Mouse (Mus musculus) neural tube, embryonic 14.5 days (tissue): ENCODE measurements around the gene Tdgf1. TPM values are rescaled to one million over a fixed set of nuclear protein-coding genes. Genes with fewer than 3 reads are reported as not detected.

Source experiments
- ATAC-seq: fragments of 200-750 bp; cut with Nextera tagmentation; 2 replicates; pipeline ENCODE4 v1.8.0; 2017; ENCODE audit warnings: low read depth, mild to moderate bottlenecking, moderate TSS enrichment, moderate library complexity
- H3K27ac ChIP-seq: fragments of 300-500 bp; sonication (generic); 2 replicates; pipeline ENCODE4 v1.5.1; 2014; ENCODE audit warnings: low read depth, mild to moderate bottlenecking, control low read depth, low read length, moderate library complexity, mixed read lengths
- H3K27me3 ChIP-seq: fragments of 300-500 bp; sonication (generic); 2 replicates; pipeline ENCODE4 v1.6.1; 2014; ENCODE audit warnings: low read length; ENCODE audit not compliant: control insufficient read depth, insufficient read depth
- H3K36me3 ChIP-seq: fragments of 300-500 bp; sonication (generic); 2 replicates; pipeline ENCODE4 v1.6.1; 2014; ENCODE audit warnings: low read length, mixed read lengths; ENCODE audit not compliant: control insufficient read depth, insufficient read depth
- H3K4me1 ChIP-seq: fragments of 300-500 bp; sonication (generic); 2 replicates; pipeline ENCODE4 v1.6.1; 2014; ENCODE audit warnings: low read length; ENCODE audit not compliant: control insufficient read depth, insufficient read depth
- H3K4me2 ChIP-seq: fragments of 300-500 bp; sonication (generic); 2 replicates; pipeline ENCODE4 v1.6.1; 2014; ENCODE audit warnings: mild to moderate bottlenecking, low read depth, low read length, control low read depth
- H3K4me3 ChIP-seq: fragments of 300-500 bp; sonication (generic); 2 replicates; pipeline ENCODE4 v1.5.1; 2014; ENCODE audit warnings: low read depth, low read length, control low read depth, mixed read lengths
- H3K9ac ChIP-seq: fragments of 300-500 bp; sonication (generic); replicated peaks from 2 replicates; pipeline ENCODE4 v1.6.1; 2014; ENCODE audit warnings: low read depth, mild to moderate bottlenecking, control low read depth, low read length, mixed read lengths
- H3K9me3 ChIP-seq: fragments of 300-500 bp; sonication (generic); 2 replicates; pipeline ENCODE4 v1.6.1; 2016; ENCODE audit warnings: low read length; ENCODE audit not compliant: control insufficient read depth
- WGBS: fragments of 180-500 bp; shearing (Covaris S2); extraction: QIAGEN DNeasy Blood & Tissue Kit; methylation state at CpG from one replicate; pipeline ENCODE4 v1.1.7; 2014; 5-methylcytosine and 5-hydroxymethylcytosine counted together
- microRNA-seq: library from miRNA; unstranded; fragments of <30 nt; microRNA quantifications from one replicate; pipeline ENCODE4, GENCODE M21; 2016
- polyA plus RNA-seq: library from polyadenylated mRNA; unstranded; fragments of >200 nt; fragmentation: Nextera tagmentation; extraction: Ambion mirVana; gene quantifications from 2 replicates; pipeline ENCODE4 v1.2.1, GENCODE M21; 2014

Gene Tdgf1
- polyA plus RNA-seq, 1 experiment from 2014 or later = 0.71 TPM

DNA sequence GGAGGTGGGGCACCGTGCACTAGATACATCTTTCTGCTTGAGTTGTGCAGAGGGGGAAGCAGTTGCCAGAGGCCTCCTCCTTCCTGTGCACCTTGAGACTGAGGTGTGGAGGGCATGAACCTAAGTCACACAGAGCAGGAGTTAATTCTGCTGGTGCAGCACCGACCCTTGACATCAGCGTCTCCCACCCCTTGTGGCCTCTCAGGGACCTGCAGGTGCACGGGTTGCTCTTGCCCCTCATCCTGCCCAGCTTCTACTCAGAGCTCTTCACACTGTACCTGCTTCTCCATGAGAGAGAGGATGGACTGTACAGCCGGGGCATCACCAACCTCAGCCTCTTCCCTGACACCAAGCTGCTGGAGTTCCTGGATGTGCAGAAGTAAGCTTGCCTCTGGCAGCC lies 50.5 kb downstream of the Tdgf1 start:
- H3K9ac ChIP-seq = no peak overlapping the region
- WGBS = 52% methylated on average over 5 of the region's 5 CpGs
- no peak overlapping the region for H3K27ac ChIP-seq
- H3K27me3 ChIP-seq = no peaks in the 10 kb centered on the region
- no peaks in the 10 kb centered on the region for H3K4me1 ChIP-seq
- no peak overlapping the region for H3K4me2 ChIP-seq
- H3K9me3 ChIP-seq = no peaks in the 10 kb centered on the region
- no peak; the same call in 1 of the 2 replicates for ATAC-seq
- H3K4me3 ChIP-seq = no peak overlapping the region
- no peaks in the 10 kb centered on the region for H3K36me3 ChIP-seq

- Histone ChIP-seq H3K4me2 (no peak overlapping the region), H3K27me3 (no peaks in the 10 kb centered on the region), H3K27ac (no peak overlapping the region), H3K4me1 (no peaks in the 10 kb centered on the region), H3K9ac (no peak overlapping the region), H3K4me3 (no peak overlapping the region), H3K9me3 (no peaks in the 10 kb centered on the region), H3K36me3 (no peaks in the 10 kb centered on the region)
- WGBS = 78% methylated on average over 10 of the region's 10 CpGs
- no peak for ATAC-seq
Measured at GRCm38 (mm10) chr9:110893429-110893828, 52.5 kb downstream of the Tdgf1 start.

- no peaks in the 10 kb centered on the region for H3K27me3 ChIP-seq
Measured at GRCm38 (mm10) chr9:110892552-110892951, 53.4 kb downstream of the Tdgf1 start.

GRCm38 (mm10) chr9:110891077-110891828 lies 54.7 kb downstream of the Tdgf1 start:
- no peak for ATAC-seq
- Histone ChIP-seq H3K9me3 (no peaks in the 10 kb centered on the region), H3K36me3 (no peaks in the 10 kb centered on the region), H3K4me3 (no peak overlapping the region), H3K27me3 (no peaks in the 10 kb centered on the region), H3K27ac (no peak overlapping the region), H3K4me2 (no peak overlapping the region), H3K9ac (no peak overlapping the region), H3K4me1 (no peaks in the 10 kb centered on the region)
- WGBS = 77% methylated on average over 12 of the region's 12 CpGs

More at GRCm38 (mm10) chr9:110892552-110892951, 53.4 kb downstream of the Tdgf1 start:
- no peak for ATAC-seq
- H3K27ac ChIP-seq = no peak overlapping the region
- H3K9me3 ChIP-seq = no peaks in the 10 kb centered on the region
- H3K4me1 ChIP-seq = no peaks in the 10 kb centered on the region
- WGBS = 87% methylated on average over 3 of the region's 3 CpGs
- no peak overlapping the region for H3K9ac ChIP-seq
- H3K4me3 ChIP-seq = no peak overlapping the region
- H3K36me3 ChIP-seq = no peaks in the 10 kb centered on the region
- no peak overlapping the region for H3K4me2 ChIP-seq

DNA sequence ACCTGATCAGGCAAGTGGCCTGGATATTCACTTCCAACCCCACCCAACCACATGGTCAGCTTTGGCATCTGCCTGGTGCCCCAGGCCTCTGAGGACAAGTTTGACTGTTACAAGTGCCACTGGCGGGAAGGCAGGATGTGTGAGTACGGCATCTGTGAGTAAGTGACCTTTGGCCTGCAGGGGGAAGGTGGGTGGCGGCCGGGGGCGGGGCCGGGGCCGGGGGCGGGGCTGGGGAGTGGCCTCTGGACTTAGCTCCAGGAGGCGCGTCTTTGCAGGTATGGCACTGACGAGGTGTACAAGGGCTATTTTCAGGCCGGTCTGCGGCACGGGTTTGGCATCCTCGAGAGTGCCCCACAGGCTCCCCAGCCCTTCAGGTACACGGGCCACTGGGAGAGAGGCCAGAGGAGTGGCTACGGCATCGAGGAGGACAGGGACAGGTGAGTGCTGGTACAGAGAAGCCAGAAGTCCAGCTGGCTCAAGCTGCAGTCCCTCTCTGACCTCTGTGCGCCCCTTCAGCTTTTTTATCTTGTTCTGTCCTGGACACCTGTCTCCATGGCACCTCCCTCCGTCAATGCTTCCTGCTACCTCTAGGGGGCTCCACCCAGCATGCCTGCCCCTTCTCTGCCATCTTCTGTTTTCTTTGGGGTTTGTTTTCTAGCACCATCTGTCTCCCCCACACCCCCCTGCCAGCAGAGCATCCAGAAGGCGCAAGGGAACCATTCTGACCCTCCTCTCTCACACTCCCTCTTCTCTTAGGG lies 55.8 kb downstream of the Tdgf1 start:
- ATAC-seq = no peak
- H3K36me3 ChIP-seq = no peaks in the 10 kb centered on the region
- 16% methylated on average over 17 of the region's 21 CpGs for WGBS

More for the DNA sequence above, 55.8 kb downstream of the Tdgf1 start:
- H3K4me2 ChIP-seq = no peak overlapping the region
- H3K27ac ChIP-seq = no peak overlapping the region
- H3K27me3 ChIP-seq = no peaks in the 10 kb centered on the region
- H3K4me1 ChIP-seq = no peaks in the 10 kb centered on the region
- H3K4me3 ChIP-seq = no peak overlapping the region
- H3K9me3 ChIP-seq = no peaks in the 10 kb centered on the region
- no peak overlapping the region for H3K9ac ChIP-seq

Small RNAs within 50 kb of the gene (microRNA-seq; reads per million reads assigned to microRNA genes)
- not detected for gene Gm24269

Other genes starting within 250 kb of the Tdgf1 start
- 0.50 and 0.66 TPM in 2 replicates for gene Myl3, start 204.3 kb downstream of the Tdgf1 start, polyA plus RNA-seq
- 5.2 and 11.3 TPM in 2 replicates for gene Pth1r, start 199.0 kb downstream of the Tdgf1 start, polyA plus RNA-seq
- not detected in 2 replicates for gene Prss42, start 148.0 kb downstream of the Tdgf1 start, polyA plus RNA-seq
- not detected in 2 replicates for gene Prss44, start 132.2 kb downstream of the Tdgf1 start, polyA plus RNA-seq
- gene Prss43, start 119.5 kb downstream of the Tdgf1 start, polyA plus RNA-seq = not detected in 2 replicates
- gene Prss45, start 111.6 kb downstream of the Tdgf1 start, polyA plus RNA-seq = not detected in 2 replicates
- not detected in 2 replicates for gene Prss46, start 101.7 kb downstream of the Tdgf1 start, polyA plus RNA-seq
- gene Prss50, start 88.2 kb downstream of the Tdgf1 start, polyA plus RNA-seq = 0.24 and 0.43 TPM in 2 replicates
- gene Als2cl, start 66.3 kb downstream of the Tdgf1 start, polyA plus RNA-seq = 1.5 and 2.6 TPM in 2 replicates
- 1.3 and 3.1 TPM in 2 replicates for gene Tmie, start 66.0 kb downstream of the Tdgf1 start, polyA plus RNA-seq
- gene Fam240a, start 29.3 kb downstream of the Tdgf1 start, polyA plus RNA-seq = not detected in 2 replicates
- gene Lrrc2, start 5.4 kb upstream of the Tdgf1 start, polyA plus RNA-seq = 1.3 and 1.5 TPM in 2 replicates
- gene Rtp3, start 44.4 kb upstream of the Tdgf1 start, polyA plus RNA-seq = not detected in 2 replicates
- 0.29 and 0.75 TPM in 2 replicates for gene Ltf, start 73.1 kb upstream of the Tdgf1 start, polyA plus RNA-seq
- 0.35 and 1.1 TPM in 2 replicates for gene Ccrl2, start 111.4 kb upstream of the Tdgf1 start, polyA plus RNA-seq
- gene Lrrfip2, start 171.4 kb upstream of the Tdgf1 start, polyA plus RNA-seq = 42.5 and 51.8 TPM in 2 replicates